Mouse (Mus musculus) urinary bladder, postnatal 10 days (tissue): ENCODE measurements around the gene Rassf1.

Source experiments
- DNase-seq: peaks from one replicate; pipeline ENCODE4 v3.0.0; 2022; ENCODE audit warnings: low spot score

Rassf1 gene

DNA sequence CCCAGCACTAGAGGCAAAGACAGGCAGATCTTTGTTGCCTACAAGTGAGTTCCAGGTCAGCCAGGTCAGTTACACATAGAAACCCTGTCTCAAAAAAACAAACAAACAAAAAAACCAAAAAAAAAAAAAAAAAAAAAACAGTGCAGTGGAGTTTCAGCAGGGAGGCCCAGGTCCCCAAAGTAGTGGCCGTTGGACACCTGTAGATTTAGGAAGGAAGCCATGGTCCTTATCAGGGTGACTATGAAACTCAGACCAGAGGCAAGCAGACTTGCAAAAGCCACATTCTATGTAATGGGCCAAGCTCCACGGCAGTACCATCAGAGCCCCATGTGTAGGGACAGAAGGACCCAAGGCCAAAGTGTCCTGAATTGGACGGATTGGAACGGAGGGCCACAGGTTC, 30.2 kb downstream of the Rassf1 start:
- no peak for DNase-seq

DNA sequence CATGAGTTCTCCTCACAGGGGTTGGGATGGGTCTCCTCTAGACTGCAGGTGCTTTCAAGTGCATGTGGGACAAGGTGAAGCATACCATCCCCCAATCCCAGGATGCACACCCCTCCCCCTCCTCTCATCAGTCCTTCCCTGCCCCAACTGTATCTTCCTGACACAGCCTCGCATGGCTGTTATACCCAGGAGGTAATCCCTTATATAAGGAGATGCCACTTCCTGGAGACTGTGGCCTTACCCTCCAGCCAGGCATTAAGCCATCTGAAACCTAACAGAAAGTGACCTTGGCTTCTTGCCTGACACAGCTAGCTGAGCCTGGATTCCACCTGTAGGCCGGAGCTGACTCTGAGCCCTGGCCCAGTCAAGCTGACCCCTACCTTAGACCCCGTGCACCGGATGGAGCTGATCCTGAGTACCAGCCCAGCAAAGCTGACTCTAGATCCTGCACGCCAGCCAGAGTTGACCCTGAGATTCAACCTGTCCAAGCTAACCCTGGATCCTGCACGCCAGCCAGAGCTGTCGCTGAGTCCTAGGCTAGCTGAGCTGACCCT, 31.2 kb downstream of the Rassf1 start:
- no peak for DNase-seq

DNA sequence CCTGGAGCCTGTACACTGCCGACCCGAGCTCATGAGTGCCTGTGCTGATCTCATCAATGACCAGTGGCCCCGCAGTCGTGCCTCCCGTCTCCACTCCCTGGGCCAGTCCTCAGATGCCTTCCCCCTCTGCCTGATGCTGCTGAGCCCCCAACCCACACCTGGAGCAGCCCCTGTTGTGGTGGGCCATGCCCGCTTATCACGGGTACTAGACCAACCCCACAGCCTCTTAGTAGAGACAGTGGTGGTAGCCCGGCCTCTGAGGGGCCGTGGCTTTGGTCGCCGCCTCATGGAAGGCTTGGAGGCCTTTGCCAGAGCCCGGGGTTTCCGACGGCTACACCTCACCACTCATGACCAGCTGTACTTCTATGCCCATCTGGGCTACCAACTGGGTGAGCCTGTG, 31.8 kb downstream of the Rassf1 start:
- DNase-seq = no peak

DNA sequence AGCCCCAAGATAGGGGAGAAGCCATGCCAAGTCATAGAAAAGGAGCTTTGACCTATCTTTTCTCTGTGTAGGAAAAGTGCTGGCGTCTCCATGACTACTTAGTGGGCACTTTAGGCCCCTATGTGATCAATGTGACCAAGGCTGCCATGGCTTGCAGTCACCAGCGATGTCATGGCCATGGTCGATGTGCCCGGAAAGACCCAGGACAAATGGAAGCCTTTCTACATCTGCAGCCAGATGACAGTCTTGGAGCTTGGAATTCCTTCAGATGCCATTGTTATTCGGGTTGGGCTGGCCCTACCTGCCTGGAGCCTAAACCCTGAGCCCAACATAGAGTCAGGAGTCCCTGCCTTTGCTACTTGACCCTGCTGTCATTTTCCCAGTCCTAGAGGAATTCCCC, 35.1 kb downstream of the Rassf1 start:
- DNase-seq = no peak

DNA sequence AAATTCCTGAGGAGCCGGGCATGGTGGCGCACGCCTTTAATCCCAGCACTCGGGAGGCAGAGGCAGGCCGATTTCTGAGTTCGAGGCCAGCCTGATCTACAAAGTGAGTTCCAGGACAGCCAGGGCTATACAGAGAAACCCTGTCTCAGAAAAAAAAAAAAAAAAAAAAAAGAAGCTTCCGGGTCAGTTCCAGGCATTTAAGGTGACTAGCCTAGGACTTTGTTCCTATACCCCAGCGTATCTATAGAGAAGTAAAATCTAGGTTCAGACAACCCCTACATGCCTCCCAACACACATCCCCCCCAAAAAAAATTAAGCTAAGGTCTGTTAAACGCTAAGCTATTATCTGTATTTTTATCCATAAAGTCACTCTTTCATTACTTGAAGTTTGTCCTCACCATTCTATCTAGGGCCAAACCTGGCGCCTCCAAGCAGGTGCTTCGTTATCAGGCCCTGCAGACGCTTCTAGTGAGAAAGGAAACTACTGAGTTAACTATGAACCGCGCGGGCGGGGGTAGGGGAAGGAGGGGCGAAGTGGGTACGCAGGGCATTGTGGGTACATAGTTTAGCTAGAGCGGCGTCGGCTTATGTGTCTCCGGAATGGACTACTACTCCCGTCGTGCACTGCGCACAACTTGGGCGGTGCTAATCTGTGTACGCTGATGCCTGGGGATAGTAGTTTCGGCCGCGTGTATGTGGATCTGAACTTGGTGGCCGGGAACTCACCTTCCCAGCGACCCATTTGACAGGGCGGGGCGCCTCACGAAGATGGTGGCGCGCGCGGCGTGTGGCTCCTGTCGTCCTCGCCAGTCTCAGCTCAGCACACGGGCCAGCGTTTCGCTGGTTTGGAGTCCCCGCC, 35.8 kb downstream of the Rassf1 start, which contains the start of gene Ifrd2:
Gene Ifrd2 (plus strand): TSS at position 669 of the 859 bp plus-strand sequence.
- peak; percentile 85 for DNase-seq

DNA sequence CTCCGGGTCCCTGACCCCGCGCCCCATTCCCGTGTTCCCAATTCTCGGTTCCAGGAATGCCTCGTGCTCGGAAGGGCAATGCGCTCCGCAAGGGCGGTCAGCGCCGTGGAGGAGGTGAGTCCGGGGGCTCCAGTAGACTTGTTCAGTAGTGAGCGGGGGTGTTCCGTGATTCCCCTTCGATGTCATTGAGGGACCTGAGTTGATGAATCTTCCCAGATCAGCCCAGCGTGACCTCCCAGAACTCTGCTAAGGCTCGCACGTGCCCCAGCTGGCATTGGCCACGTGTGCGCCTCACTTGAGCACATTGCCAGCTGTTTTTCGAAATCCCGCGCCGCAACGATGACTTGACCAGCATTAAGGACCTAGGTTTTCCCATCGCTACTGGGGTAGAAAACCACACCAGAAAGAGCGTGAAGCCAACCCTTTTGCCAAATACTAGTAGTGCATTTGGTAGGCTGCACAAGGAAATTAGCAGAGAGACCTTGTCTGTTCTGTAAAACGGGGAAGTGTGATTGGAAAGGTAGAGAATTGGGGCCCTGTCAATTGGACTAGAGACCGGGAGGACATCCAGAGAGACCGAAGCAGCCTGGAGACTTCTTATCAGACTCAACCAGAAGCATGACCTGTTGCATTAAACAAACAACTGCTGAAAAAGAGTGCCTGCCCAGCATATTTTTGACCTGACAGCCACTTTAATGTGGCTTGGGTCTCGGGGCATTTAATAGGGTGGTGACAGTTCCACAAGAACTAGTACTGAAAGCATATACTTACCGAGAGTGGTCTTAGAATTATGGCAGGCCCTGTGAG, 36.7 kb downstream of the Rassf1 start:
- no peak for DNase-seq

DNA sequence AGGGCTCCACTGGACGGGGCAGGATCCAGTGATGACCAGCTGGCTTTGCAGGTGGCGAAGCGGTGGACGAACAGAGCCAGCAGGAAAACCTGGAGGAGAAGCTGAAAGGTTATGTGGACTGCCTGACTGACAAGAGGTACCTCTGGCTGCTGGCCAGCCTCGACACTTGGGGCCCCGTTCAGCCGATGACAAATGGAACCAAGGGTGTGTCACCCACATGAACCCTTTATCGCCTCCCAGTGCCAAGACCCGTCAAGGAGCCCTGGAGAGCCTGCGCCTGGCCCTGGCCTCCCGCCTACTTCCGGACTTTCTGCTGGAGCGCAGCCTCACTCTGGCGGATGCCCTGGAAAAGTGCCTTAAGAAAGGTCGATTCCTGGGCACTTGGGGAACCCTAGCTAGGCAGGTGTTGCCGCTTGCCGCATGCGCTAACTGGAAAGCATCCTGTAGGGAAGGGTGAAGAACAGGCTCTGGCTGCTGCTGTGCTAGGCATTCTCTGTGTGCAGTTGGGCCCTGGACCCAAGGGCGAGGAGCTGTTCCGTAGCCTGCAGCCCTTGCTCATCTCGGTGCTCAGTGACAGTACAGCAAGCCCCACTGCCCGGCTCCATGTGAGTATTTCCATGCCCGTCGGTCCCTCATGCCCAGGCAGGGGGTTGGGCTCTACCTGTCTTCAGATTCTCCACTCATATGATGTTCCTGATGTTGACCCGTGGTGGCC, 38.9 kb downstream of the Rassf1 start:
- no peak for DNase-seq

DNA sequence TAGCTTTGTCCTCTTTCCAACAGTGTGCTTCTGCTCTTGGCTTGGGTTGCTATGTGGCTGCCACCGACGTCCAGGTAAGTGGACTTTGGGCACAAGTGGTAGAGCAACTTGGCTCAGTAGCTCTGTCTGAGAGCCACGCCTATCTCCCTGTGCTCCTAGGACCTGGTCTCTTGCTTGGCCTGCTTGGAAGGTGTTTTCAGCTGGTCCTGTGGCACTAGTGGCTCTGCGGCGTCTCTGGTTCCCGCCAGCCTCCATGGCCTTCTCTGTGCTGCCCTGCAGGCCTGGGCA, 39.4 kb downstream of the Rassf1 start:
- no peak for DNase-seq

DNA sequence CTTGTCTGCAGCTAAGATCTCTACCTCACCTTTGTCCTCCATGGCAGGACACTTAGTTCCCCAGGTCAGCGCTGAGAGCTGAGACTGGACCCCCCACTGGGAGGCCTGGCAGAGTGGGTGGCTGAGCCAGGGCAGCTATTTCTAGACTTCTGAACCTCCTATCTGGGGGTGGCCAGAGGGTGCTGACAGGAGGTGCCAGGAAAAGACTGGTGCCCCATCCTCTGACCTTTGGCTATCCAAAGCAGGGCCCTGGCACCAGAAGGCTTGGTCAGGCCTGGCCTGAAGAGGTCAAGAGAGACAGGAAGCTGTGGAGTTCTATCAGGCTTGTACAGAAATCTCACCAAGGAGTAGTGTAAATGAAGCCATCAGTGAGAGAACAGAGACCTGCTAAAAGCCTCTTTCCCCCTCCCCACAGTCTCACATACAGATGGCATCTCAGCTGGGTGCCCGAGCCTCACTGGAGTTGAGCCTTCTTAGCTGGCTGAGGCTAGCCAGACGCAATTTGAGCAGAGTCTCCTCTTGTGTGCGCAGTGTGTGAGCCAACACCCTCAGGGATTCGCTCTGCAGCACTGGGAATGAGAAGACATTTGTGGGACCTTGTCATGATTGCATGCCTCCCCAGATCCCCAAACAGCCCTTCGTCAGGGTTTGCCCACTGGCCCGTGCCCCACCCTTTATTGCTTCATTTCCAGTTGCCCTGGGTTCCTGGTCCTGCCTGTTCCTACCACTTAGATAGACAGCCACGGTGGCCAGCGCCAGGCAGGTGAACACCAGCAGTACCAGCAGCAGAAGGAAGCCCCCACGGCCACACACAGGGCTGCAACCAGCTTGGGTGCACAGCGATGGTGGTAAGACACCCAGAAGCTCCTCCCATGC, 42.0 kb downstream of the Rassf1 start:
- DNase-seq = no peak

DNA sequence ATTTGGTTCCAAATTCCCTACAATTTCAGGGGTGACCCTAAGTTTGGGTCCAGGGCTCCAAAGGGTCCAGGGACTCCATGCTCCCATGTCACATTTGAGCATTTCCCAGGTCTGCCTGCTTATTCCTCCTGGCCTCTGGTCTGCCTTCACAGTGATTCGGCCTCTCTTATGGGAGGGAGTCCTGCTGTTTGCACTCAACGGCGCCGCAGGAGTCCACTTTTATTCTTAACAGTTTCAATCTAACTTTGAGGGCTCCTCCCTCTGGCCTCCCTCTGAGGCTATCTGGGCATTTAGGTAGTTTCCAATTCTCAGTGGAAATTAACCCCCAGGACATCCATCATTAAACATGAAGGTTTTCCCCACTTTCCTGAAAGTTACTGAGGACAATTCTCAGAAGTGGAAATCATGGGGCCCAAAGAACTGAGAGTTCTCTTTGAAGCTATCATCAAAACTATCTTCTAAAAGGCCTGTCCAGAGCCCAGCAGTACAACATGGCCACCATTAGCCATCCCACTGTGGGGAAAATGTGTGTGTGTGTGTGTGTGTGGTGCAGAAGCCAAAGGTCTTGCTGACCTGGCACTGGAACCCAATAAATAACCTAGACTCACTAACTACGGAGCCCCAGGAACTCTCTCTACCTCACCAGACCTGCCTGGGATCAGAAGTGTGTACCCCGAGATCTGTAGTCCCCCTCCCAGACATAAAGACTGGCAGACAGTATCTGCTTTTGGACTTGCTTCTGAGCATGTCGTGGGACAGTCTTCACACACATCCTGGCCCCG, 43.1 kb downstream of the Rassf1 start:
- DNase-seq = no peak

DNA sequence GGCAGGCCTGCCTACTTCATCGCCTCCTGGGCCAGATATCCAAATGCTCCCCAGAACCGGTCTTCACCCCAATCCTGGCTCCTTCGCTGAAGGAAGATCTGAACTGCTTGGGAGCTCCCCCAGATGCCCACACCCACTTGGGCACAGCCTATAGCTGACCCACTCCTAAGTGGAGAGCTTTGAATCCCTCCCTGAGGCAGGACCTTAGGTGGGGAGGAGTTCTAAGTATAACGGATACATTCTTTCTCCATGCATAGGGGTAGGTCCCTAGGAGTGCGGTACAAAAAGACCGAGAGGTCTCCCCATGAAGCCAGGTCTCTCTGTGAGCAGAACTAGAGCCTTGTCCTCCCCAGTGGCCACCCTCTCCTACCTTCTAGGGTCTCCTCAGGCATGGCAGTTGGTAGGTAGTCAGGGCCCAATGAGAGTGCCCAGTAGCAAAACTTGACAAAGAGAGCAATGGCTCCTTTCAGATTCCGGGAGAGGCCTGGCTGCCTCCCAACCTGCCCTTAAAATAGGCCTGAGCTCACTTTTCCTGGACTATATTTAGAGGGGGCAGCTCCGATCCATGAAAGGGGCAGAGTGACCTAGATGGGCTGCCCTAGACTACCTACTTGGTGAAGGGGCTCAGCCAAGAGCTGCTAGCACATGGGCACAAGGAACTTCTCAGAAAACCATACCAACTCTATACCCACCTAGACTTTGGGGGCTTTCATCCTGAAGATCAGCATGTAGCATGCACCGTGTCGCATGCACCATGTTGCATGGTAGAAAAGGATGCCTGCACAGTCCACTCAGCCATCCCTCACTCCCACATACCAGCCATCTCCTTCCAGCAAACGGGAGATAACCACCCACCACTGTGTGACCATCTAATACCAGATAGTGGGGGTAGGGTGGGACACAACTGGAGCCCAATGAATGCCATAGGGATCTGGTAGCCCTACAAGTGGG, 45.5 kb downstream of the Rassf1 start:
- no peak for DNase-seq

DNA sequence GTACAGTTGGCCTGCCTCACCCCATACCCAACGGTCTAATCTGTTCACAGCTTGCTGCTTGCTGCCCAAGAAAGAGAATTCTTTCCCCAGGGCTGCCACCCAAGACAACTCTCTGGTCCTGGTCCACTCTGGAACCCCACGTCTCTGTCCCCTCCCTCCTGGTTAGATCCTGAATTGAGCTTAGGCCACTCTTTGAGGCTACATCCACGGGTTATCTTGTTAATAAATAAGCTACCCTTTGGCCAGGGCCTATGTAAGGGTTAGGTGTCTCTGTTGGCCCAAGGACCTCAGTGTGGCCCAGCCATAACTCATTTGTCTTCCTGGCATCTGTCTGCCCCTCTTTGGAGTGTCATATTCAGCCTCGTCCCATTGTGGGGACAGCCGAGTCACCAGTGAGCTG, 47.0 kb downstream of the Rassf1 start:
- no peak for DNase-seq

DNA sequence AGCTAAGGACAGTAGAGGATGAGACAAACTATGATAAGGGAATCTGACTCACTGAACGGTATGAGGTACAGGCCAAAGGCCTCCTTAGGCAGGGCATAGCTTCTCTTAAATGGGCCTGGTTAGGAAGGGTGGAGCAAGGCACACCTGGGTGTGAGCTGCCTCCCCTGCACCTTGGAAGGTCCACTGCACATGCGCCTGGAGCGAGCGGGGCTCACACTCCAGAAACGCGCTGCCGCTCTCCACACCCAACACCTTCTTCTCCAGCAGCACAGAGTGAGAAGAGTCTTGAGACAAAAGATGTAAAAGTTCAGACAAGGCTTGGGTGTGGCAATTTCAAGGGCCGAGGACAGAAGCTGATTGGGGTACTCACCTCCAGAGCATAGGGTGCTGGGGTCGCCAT, 48.1 kb downstream of the Rassf1 start:
- DNase-seq = no peak

DNA sequence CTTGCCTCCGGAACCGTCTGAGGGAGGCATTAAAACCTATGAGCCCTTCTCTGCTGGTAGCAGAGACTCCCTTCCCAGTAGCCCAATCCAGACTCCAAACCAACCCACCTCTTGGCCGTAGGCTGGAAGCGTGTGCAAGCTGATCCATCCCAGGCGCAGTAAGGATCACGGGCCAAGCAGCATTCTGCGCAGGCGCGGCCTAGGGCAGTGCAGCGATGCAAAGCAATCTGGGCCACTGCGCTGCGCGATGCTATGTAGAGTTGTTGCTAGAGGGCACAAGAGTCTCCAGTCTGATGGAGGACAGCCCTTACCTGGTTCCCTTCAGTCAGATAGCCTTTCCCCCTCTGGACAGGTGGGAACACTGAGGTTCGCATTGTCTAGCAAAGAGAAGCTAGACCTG, 48.5 kb downstream of the Rassf1 start:
- no peak for DNase-seq

DNA sequence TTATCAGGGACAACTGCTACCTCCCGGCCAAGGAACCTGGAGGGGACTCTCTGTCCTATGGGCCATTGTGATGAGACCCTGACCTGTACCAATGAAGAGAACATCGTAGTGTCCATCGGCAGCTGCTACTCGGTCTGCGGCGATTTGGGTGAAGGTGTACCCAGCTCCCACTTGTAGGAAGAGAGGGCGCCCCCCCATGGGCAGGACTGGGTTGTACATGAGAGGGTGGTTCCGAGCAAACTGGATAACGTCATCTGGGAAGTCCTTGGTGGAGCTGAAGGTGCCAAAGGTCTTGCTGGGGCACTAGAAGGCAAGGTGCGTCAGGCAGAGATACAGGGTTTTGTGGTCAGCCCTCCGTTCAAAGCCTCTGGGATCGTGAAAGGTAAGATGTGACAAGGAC, 49.4 kb downstream of the Rassf1 start:
- DNase-seq = no peak

DNA sequence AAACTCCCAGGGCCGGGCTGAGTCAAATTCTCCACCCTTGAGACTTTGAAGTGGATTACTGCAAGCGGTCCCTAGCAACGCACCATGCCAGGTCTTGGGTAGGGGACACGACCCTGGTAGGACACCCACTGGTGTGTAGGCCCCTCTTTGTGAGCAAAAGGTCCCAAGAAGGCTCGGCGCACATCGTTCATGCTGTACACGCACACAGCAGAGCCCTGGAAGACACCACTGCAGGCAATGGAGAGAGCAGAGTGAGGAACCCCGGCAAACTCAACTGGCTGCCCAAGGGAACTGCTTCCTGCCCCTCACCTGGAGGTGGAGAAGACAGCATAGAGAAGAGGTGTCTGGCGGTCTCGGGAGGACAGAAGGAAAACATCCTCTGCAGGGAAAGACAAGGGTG, 49.9 kb downstream of the Rassf1 start:
- no peak for DNase-seq

DNA sequence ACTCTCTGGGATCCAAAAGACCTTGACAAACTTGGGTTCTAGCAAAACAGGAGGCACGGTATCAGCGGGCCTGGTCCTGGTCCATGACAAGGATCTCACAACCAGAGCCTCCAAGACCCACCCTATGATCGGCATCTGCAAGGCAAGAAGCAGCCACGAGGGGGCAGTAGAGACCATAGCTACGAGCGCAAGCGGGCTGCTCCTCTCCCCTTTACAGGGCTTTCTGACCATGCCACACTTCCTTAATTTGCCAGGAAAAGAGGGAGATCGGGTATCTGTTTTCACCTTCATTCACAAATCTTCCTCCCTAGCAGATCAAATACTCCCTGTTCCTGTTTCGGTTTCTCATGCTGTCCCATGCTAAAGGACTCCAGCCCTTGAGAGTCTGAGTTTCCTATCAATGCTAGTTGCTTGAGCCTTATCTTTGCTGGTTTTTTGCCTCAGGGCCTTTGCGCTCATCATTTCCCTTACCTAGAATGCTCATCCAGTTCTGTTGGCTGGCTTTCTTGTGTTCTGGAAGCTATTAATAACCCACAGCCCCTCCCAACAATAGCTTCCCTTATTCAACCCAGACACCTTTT, 50.8 kb downstream of the Rassf1 start:
- DNase-seq = peak; percentile 80

DNA sequence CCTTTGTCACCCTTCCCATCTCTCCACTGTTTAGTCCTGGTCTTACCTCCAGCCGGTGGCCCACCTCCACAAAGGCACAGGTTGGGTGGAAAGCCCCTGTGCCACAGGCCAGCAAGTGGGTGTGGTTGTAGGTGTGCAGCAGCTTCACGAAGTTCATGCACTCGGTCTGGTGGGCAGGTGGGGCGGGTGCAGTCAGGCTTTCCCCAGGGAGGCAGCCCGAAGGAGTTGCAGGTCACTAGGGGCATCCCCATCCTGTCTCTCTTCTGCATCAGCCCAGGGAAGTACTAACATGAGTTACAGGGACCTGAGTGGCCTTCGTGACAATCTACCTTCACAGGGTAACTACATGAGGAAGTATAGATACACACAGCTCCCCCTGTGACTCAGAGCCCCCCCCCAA, 51.9 kb downstream of the Rassf1 start:
- no peak for DNase-seq

DNA sequence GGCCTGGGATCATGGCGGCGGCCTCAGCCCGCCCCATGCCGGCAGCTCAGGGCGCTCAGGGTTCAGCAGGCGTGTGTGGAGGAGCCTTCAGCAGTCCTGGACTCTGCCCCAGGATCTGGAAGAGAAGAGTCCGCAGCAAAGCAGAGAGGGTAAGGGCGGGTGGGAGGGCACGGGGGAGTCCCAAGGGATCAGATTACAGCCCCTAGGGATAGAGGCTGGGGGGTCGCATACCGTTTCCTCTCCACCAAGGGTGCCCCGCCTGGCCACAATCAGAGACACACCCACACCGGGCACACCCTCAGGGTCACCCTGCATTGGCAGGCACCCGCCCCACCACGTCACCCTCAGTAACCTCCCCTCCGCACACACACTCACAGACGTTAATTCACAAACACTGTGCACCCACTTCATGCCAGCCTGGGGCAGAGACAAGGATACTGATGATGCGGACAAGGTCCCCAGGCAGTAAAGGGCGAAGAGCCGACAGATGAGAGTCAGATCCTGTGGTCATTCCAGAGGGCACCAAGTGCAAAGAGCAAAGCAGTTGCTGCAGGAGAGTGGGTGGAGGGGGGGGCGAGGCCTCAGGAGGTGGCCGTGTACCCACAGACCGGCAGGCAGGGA, 53.8 kb downstream of the Rassf1 start:
- DNase-seq = no peak
